Mouse (Mus musculus) cerebellum, adult 9-10 months (tissue): ENCODE results near the gene Adamts8.

ENCODE experiments used
- DNase-seq: peaks from one replicate; pipeline ENCODE4 v3.0.0; 2022

The Adamts8 gene

GRCm38 (mm10) chr9:30993106-30993505 lies 50.7 kb downstream of the Adamts8 start:
- DNase-seq: no peak

- DNase-seq: no peak
Observed at GRCm38 (mm10) chr9:30996590-30997562, 54.5 kb downstream of the Adamts8 start.

GRCm38 (mm10) chr9:31000641-31001040 lies 58.3 kb downstream of the Adamts8 start:
- no peak for DNase-seq

GRCm38 (mm10) chr9:31002528-31002927 lies 60.2 kb downstream of the Adamts8 start:
- no peak for DNase-seq

- DNase-seq: no peak
Observed at GRCm38 (mm10) chr9:31009334-31009733, 67.0 kb downstream of the Adamts8 start.

- no peak for DNase-seq
Observed at GRCm38 (mm10) chr9:31010040-31010439, 67.7 kb downstream of the Adamts8 start.

GRCm38 (mm10) chr9:31010749-31011148 lies 68.4 kb downstream of the Adamts8 start:
- DNase-seq: no peak

GRCm38 (mm10) chr9:31011533-31011932 lies 69.2 kb downstream of the Adamts8 start:
- DNase-seq: no peak

- DNase-seq: no peak
Observed at GRCm38 (mm10) chr9:31012674-31013073, 70.3 kb downstream of the Adamts8 start.

- no peak for DNase-seq
Observed at GRCm38 (mm10) chr9:31013415-31013814, 71.1 kb downstream of the Adamts8 start.
